Mouse (Mus musculus) right cerebral cortex, postnatal 4 days (tissue): ENCODE data around the gene Cxcl17.
A peak's percentile ranks its signal among the peaks of the same experiment; 100 is the strongest.
"Not testable (repeated sequence)": the region's sequence is repeated elsewhere in the genome, so short reads cannot be mapped to it uniquely, and the experiment has no call there.

Experiments
- DNase-seq: peaks from one replicate; pipeline ENCODE4 v3.0.0-alpha.2; 2022

Cxcl17 gene

DNA sequence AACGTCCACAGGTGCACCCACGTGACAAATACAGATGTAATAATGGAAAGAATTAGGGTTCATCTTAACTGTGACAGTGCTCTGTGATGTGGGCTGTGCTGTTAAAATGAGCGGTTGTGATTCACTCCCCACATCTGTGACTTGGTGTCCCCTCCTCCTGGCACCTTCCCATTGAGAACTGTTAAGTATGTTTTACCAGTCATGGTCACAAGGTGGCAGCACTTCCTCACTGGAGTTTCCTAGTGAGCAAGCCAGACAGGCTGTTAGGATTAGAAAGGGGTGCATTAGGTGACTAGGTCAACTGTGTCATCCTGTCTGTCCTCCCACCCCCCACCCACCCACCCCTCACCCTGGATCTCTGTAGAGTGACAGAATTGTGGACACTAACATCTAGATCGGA is 11.7 kb upstream of the Cxcl17 start:
- peak; percentile 88 for DNase-seq

- no peak for DNase-seq
Observed at GRCm38 (mm10) chr7:25422286-25422841, 9.7 kb upstream of the Cxcl17 start.

DNA sequence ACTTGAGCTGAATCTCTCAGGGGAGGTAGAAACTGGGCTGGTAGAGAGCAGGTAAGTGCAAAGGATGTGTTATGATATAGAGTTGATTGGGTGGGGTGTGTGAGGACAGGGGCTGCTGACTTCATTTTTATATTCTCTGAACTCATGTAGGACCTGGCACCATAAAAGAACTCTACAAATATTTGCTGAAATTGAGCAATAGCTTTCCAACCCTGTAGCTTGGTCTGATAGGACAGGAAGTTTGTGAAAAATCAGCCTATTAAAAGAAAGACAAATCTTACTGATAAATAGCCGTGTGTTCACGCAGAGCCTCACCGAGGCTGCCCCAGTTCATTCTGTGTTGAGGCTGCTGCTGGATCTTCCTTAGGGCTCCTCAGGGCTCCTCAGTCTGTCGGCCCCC is 7.3 kb upstream of the Cxcl17 start:
- DNase-seq = no peak

- DNase-seq = no peak
Observed at GRCm38 (mm10) chr7:25419536-25419935, 6.8 kb upstream of the Cxcl17 start.

DNA sequence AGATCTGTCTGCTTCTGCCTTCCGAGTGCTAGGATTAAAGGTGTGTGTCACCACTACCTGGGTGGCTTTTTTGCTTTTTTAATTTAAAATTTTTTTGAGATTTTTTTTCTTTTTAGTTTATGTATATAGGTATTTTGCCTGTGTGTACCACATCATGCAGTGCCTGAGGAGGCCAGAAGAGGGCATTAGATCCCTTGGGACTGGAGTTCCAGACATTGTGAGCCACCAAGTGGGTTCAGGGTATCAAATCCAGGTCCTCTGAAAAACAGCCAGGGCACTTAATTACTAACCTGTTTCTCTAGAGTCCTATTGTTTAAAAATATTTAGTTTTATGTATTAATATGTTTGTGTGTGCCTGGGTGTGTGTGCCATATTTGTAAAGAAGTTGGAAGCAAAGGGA is 4.9 kb upstream of the Cxcl17 start:
- DNase-seq = peak; percentile 25

- DNase-seq = no peak
Observed at GRCm38 (mm10) chr7:25411861-25412260, 825 bp downstream of the Cxcl17 start.

- DNase-seq = no peak
Observed at GRCm38 (mm10) chr7:25410969-25411615, 1.6 kb downstream of the Cxcl17 start.

- no peak for DNase-seq
Observed at GRCm38 (mm10) chr7:25409114-25409760, 3.4 kb downstream of the Cxcl17 start.

DNA sequence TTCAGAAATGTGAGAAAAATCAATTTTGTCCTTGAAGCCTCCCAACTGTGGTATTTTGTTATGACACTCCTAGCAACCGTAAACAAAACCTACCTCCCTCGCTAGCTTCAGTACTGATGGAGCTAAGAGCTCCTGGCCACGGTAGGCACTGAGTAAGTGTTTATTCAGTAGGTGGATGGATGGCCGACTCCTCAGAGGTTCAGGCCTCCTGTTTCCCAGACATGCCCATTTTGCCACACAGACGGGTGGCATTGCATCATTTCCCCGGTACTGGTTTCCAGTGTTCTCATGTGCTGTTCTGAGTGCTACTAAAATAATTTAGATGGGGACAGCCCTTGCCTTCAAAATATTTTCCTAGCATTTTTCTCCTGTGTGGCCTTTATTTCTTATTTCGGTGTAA is 6.2 kb downstream of the Cxcl17 start:
- no peak for DNase-seq

DNA sequence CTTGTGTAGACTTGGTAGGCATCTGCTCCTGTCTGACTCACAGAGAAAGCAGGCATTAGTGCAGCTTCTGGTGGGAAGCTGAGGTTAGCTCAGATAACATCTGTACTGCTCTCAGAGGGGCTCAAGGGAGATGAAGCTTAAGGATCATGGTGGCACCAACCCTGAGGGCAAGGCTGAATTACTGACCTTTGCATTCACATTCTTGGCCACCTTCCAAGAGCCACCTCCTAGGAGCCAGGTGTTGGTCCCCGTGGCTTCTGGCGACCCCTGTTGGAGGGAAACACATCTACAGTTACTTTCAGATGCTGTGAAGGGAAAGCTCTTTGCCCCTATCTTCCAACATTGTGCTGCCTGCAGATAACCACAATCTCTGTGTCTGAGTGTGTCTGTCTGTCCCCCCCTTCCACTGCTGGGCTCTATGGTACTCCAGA is 10.0 kb downstream of the Cxcl17 start:
- no peak for DNase-seq

GRCm38 (mm10) chr7:25401986-25402385 is 10.7 kb downstream of the Cxcl17 start:
- no peak for DNase-seq

- no peak for DNase-seq
Observed at GRCm38 (mm10) chr7:25401551-25401950, 11.1 kb downstream of the Cxcl17 start.

DNA sequence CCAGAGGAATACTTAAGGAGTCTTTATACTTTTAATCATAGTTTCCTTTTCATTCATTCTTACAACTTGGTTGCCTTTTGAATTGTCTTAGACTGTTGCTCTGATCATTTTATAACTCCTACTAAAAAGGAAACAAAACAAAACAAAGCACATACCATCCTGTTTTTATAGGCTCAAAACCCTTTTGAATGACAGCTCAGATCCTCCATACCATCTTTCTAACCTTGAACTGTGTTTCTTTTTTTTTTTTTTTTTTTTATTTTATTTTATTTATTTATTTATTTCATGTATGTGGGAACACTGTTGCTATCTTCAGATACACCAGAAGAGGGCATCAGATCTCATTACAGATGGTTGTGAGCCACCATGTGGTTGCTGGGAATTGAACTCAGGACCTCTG is 13.7 kb downstream of the Cxcl17 start:
- not testable (repeated sequence) for DNase-seq

GRCm38 (mm10) chr7:25398610-25399009 is 14.1 kb downstream of the Cxcl17 start, which contains the start of gene Lipe:
Lipe (minus strand) TSS chr7:25398710.
- DNase-seq = no peak

- no peak for DNase-seq
Observed at GRCm38 (mm10) chr7:25396621-25397020, 16.1 kb downstream of the Cxcl17 start.

DNA sequence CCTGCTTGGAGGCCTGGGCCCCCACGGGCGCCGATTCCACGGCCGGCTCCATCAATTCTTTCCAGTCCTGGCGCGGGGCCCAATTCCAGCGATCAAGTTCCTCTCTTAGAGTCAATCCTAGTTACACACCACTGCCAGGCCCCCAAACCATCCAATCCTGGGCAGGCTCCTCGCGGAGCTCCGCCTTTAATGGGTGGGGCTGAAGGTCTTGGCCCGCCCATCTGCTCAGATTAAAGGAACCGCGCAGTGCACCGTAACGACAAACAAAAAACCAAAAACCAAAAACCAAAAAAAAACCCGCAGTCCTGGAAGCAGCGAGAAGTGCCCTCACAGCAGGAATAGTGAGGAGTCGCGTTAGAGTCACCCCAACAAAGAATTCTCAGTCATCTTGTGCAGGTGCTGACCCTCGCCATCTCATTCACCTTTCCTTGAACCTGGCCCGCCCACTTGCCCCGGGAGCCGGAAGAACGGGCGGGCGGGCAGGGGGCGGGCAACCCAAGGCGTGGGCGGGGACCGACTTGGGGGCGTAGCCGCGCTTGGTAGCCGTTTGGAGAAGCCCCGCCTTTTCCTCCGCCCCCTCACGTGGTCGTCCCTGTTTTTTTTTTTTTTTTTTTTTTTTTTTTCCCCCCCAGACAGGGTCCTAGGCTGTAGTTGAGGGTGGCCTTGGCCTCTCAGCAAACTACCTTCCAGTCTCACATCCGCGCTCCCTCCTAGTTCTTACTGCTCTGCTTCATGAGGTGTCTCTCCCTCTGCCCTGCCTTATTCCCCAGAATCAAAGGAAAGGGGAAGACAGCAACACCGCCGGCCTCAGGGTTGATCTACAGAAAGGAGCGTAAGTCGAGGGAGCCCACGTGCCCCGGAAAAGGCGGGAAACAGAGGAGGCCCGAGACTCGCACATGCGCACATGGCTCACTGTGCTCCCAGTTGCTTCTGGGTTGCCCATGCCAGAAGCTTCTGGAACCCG is 16.8 kb downstream of the Cxcl17 start:
- DNase-seq = peak; percentile 100

GRCm38 (mm10) chr7:25395186-25395557 is 17.5 kb downstream of the Cxcl17 start:
- no peak for DNase-seq

GRCm38 (mm10) chr7:25394754-25395153 is 17.9 kb downstream of the Cxcl17 start:
- no peak for DNase-seq

DNA sequence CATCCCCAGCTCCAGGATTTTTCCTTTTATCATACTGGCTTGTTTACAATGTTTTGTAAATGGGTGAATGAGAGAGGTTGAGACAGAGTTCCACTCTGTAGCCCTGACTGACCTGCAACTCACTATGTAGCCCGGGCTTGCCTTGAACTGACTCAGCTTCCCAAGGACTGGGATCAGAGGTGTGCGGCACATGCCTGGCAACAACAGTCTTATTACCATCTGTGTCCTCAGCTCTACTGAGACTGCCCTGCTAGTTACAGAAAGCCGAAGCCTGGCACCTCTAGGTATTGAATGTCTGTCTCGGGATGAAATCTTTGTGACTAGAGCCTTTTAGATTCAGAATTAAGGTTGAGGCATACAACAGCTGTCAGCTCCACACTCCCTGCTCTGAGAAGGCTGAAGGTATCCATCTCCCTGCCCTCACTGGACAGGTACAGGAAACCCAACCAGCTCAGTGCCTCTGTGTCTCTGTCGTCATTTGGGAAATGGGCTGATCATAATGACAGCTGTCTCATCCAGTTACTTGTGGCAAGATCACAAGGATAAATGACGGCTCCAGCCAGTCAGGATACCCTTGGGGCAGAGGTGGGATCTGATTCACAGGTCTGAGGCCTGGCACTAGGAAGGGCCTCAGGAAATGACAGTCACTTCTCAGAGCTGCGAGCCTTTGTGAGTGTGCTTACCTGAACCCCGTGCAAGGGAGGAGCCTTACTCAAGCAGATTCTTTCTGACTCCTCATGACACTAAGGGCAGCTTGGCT is 19.1 kb downstream of the Cxcl17 start:
- no peak for DNase-seq

- DNase-seq = no peak
Observed at GRCm38 (mm10) chr7:25392851-25393250, 19.8 kb downstream of the Cxcl17 start.

- no peak for DNase-seq
Observed at GRCm38 (mm10) chr7:25391856-25392453, 20.7 kb downstream of the Cxcl17 start.

DNA sequence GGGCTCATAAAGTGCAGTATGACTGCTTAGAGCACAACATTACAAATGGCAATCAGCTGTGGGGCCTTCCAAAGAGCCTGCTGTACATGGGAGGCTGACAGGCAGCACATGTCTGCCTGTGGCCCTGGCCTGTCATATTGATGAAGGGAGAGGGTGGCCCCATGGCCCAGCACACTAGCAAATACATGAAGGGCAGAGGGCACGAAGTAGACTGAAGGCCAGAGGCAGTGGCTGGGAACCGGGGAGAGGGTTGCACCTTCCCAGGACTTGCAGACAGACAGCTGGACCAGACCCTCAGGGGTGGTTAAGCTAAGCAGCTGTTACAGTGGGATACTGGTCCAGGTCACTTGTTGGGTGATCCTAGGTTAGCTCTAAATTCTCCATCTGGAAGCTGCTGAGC is 21.7 kb downstream of the Cxcl17 start:
- no peak for DNase-seq
